Mouse (Mus musculus): ENCODE results near the gene Irf2bp2. TPM values are rescaled to one million over a fixed set of nuclear protein-coding genes. Genes with fewer than 3 reads are reported as not detected.

Gene Irf2bp2
- polyA plus RNA-seq, 1 experiment from 2014 or later: 11.5 TPM

DNA sequence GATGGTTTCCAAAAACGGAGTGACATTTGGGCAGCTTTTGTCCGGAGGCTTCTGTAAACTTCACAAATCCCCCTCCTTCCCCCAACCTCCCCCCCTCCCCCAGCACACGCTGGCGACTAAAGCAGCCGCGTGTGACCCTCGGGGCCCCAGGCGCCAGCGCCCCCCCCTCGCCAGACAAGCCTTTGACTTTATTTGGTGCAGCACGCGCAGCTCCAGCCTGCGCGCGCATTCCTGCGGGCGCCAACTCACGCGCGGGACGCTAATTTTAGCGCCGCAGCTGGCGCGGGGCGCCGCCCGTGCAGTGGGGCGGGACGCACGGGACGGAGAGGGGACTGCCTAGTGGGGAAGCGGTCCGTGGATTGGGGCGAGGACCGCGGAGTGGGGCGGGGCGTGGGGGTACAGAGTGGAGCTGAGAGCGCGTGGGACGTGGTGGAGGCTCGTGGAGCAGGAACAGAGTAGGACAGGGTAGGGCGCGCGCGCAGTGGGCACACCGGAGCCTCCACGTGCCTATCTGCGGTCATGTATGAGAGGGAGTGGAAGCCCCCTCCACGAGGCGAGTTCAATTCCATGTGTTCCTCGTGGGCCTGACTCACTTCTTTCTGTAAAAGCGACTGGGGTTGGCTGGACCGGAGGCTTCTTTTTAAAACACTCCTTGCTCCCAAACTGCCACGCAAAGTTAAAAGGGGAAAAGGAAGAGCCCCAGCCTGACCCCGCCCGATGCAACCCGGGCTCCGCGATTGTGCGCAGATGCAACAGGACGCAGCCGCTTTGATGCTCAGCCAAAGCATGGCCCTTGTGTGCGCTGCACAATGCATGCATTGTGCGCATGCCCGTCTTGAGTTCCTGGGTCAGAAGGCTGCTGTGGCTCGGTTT lies 9.6 kb downstream of the Irf2bp2 start:
- H3K9ac ChIP-seq (ENCODE audit: low read depth, low read length): peak overlapping the region; percentile 79
- peak overlapping the region; percentile 86 for H3K4me2 ChIP-seq (ENCODE audit: low read depth, low read length)
- H3K36me3 ChIP-seq (ENCODE audit: control insufficient read depth, insufficient read depth, low read length): no peaks in the 10 kb centered on the region
- peak; percentile 81 for ATAC-seq
- H3K27me3 ChIP-seq (replicated peaks; ENCODE audit: control insufficient read depth, insufficient read depth, low read length): no peaks in the 10 kb centered on the region
- no peaks in the 10 kb centered on the region for H3K9me3 ChIP-seq (ENCODE audit: control insufficient read depth, low read length)
- H3K27ac ChIP-seq (ENCODE audit: low read length): peak overlapping the region; percentile 98
- H3K4me3 ChIP-seq (ENCODE audit: low read length): peak overlapping the region; percentile 49
- under 1% methylated on average over 67 of the region's 68 CpGs for WGBS
- H3K4me1 ChIP-seq (ENCODE audit: control insufficient read depth, insufficient read depth, low read length): peaks cover 41% of the 10 kb centered on the region

DNA sequence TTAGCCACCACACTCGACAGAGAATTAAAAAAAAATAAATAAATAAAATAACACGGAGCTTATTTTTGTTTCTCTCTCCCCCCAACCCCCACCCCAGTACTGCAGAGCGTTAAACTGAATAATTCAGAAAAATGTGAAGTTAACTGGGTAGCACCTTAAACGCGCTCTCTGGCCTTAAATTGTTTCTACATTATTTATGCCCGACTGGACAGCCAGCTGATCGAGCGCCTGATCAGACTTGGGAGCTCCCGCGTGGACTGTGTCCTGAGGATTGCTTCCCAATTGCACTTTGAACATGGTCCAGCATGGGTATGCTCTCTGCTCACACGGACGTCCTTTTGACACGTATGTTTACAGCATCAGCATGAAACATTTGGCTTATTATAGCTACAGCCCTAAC lies 10.3 kb downstream of the Irf2bp2 start:
- H3K9me3 ChIP-seq (ENCODE audit: control insufficient read depth, low read length): no peaks in the 10 kb centered on the region
- 7% methylated on average over 13 of the region's 13 CpGs for WGBS
- peaks cover 41% of the 10 kb centered on the region for H3K4me1 ChIP-seq (ENCODE audit: control insufficient read depth, insufficient read depth, low read length)

DNA sequence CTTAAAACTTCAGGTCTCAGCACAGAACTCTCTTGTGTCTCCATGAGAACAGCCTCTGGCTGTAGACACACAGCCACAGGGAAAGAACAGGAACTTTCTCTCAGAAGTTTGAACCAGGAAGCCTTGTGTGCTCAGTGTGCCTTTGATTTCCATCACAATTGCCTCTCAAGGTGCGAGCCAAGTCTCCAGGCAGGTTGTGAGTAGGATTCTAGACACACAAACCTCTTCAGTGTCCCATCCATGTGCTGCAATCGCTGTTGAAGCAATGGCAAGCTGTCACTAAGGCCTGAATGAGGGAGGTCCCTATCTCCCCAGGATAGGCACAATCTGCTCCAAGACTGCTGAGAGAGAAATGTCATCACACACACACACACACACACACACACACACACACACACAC lies 10.8 kb downstream of the Irf2bp2 start:
- Histone ChIP-seq H3K27ac (ENCODE audit: low read length) (peak overlapping the region; percentile 98), H3K9me3 (ENCODE audit: control insufficient read depth, low read length) (no peaks in the 10 kb centered on the region), H3K27me3 (replicated peaks; ENCODE audit: control insufficient read depth, insufficient read depth, low read length) (no peaks in the 10 kb centered on the region), H3K4me2 (ENCODE audit: low read depth, low read length) (peak overlapping the region; percentile 86; the same call in 1 of the 2 replicates), H3K4me3 (ENCODE audit: low read length) (no peak overlapping the region), H3K9ac (ENCODE audit: low read depth, low read length) (0 out of 2 replicates have a peak overlapping the region, but pooled peaks have one; percentile 1), H3K4me1 (ENCODE audit: control insufficient read depth, insufficient read depth, low read length) (peaks cover 41% of the 10 kb centered on the region), H3K36me3 (ENCODE audit: control insufficient read depth, insufficient read depth, low read length) (no peaks in the 10 kb centered on the region)
- ATAC-seq: no peak
- WGBS: 51% methylated on average over 2 of the region's 2 CpGs

More for the DNA sequence above, 10.3 kb downstream of the Irf2bp2 start:
- Histone ChIP-seq H3K27me3 (replicated peaks; ENCODE audit: control insufficient read depth, insufficient read depth, low read length) (no peaks in the 10 kb centered on the region), H3K9ac (ENCODE audit: low read depth, low read length) (peak overlapping the region; percentile 79), H3K27ac (ENCODE audit: low read length) (peak overlapping the region; percentile 98), H3K4me2 (ENCODE audit: low read depth, low read length) (peak overlapping the region; percentile 86), H3K36me3 (ENCODE audit: control insufficient read depth, insufficient read depth, low read length) (no peaks in the 10 kb centered on the region), H3K4me3 (ENCODE audit: low read length) (peak overlapping the region; percentile 49)
- peak; percentile 41 for ATAC-seq

DNA sequence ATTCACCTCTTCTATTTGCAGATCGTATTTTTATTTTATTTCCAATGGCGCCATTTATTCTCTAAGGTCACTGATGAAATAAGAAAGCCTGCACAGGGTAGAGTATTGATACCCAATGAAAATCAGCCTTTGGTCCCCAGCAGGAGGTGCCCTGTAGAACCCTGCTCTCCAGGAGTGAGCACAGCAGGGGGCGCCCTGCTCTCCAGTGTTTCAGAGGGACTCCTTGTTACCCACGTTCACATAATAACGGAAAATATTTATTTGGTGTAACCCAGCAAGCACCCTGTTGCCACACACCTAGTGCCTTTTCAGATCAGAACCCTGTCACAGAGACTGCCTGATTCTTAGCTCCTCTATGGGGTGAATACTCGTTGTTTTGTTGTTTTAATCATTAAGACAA lies 11.3 kb downstream of the Irf2bp2 start:
- 49% methylated on average over 6 of the region's 6 CpGs for WGBS
- Histone ChIP-seq H3K4me3 (ENCODE audit: low read length) (no peak overlapping the region), H3K36me3 (ENCODE audit: control insufficient read depth, insufficient read depth, low read length) (no peaks in the 10 kb centered on the region), H3K9me3 (ENCODE audit: control insufficient read depth, low read length) (no peaks in the 10 kb centered on the region), H3K4me1 (ENCODE audit: control insufficient read depth, insufficient read depth, low read length) (peaks cover 36% of the 10 kb centered on the region), H3K27me3 (replicated peaks; ENCODE audit: control insufficient read depth, insufficient read depth, low read length) (no peaks in the 10 kb centered on the region), H3K9ac (ENCODE audit: low read depth, low read length) (no peak overlapping the region), H3K27ac (ENCODE audit: low read length) (peak overlapping the region; percentile 98; the same call in 1 of the 2 replicates), H3K4me2 (ENCODE audit: low read depth, low read length) (no peak overlapping the region)
- no peak for ATAC-seq

DNA sequence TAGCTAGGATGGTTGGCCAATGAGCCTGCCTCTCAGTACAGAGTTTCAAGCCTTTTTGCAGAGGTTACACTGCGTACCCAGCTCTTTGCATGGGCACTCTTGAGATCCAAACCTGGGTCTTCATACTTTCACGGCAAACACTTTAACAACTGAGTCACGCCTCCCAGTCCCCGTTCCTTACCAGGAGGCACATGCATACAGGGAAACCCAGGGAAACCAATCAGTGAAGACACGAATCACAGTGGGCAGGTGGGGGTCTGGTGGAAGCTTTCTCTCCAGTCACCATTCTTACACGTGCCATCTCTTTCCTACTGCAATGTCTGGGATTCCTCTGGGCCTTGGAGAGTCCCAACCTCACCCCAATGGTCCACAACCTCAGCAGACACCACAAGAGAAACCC lies 12.1 kb downstream of the Irf2bp2 start:
- Histone ChIP-seq H3K9ac (ENCODE audit: low read depth, low read length) (no peak overlapping the region), H3K27ac (ENCODE audit: low read length) (no peak overlapping the region), H3K36me3 (ENCODE audit: control insufficient read depth, insufficient read depth, low read length) (no peaks in the 10 kb centered on the region), H3K4me1 (ENCODE audit: control insufficient read depth, insufficient read depth, low read length) (peaks cover 30% of the 10 kb centered on the region), H3K27me3 (replicated peaks; ENCODE audit: control insufficient read depth, insufficient read depth, low read length) (no peaks in the 10 kb centered on the region), H3K4me2 (ENCODE audit: low read depth, low read length) (no peak overlapping the region), H3K4me3 (ENCODE audit: low read length) (no peak overlapping the region), H3K9me3 (ENCODE audit: control insufficient read depth, low read length) (no peaks in the 10 kb centered on the region)
- WGBS: 93% methylated on average over 6 of the region's 6 CpGs
- ATAC-seq: no peak

DNA sequence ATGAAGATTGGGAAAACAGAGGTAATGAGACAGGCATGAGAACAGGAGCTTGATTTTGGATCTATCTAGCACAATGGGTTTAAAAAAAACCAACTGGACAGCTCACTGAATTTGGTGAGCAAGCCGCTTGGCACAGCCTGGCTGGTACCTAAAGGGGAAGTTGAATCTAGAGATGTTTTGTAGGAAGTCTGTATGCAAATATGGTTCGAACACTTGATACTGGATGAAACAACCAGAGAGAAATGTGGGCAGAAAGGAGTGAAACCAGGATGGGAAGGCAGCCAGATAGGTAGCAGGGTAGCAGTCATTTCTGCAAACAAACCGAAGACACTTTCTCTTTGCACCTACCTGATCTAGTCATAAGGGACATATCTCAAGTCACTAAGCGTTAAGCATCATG lies 13.0 kb downstream of the Irf2bp2 start:
- ATAC-seq: no peak
- WGBS: 94% methylated on average over 4 of the region's 4 CpGs
- H3K4me2 ChIP-seq (ENCODE audit: low read depth, low read length): no peak overlapping the region
- H3K9me3 ChIP-seq (ENCODE audit: control insufficient read depth, low read length): no peaks in the 10 kb centered on the region
- H3K36me3 ChIP-seq (ENCODE audit: control insufficient read depth, insufficient read depth, low read length): no peaks in the 10 kb centered on the region
- H3K27me3 ChIP-seq (replicated peaks; ENCODE audit: control insufficient read depth, insufficient read depth, low read length): no peaks in the 10 kb centered on the region
- H3K4me1 ChIP-seq (ENCODE audit: control insufficient read depth, insufficient read depth, low read length): peaks cover 23% of the 10 kb centered on the region
- H3K9ac ChIP-seq (ENCODE audit: low read depth, low read length): no peak overlapping the region
- H3K27ac ChIP-seq (ENCODE audit: low read length): no peak overlapping the region
- H3K4me3 ChIP-seq (ENCODE audit: low read length): no peak overlapping the region

DNA sequence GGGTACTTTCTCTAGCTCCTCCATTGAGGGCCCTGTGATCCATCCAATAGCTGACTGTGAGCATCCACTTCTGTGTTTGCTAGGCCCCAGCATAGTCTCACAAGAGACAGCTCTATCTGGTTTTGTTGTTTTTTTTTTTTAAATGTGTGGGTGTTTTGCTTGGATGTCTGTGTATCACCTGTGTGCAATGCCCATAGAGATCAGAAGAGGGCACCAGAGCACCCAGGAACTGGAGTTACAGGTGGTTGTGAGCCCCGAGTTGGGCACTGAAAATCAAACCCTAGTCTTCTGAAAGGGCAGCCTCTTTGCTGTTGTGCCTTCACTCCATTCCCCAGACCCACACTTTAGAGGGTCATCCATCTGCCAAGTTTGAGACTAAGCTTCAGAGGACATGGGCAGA lies 13.7 kb downstream of the Irf2bp2 start:
- Histone ChIP-seq H3K27ac (ENCODE audit: low read length) (no peak overlapping the region), H3K9me3 (ENCODE audit: control insufficient read depth, low read length) (no peaks in the 10 kb centered on the region), H3K36me3 (ENCODE audit: control insufficient read depth, insufficient read depth, low read length) (no peaks in the 10 kb centered on the region), H3K9ac (ENCODE audit: low read depth, low read length) (no peak overlapping the region), H3K27me3 (replicated peaks; ENCODE audit: control insufficient read depth, insufficient read depth, low read length) (no peaks in the 10 kb centered on the region), H3K4me2 (ENCODE audit: low read depth, low read length) (no peak overlapping the region), H3K4me1 (ENCODE audit: control insufficient read depth, insufficient read depth, low read length) (peaks cover 15% of the 10 kb centered on the region), H3K4me3 (ENCODE audit: low read length) (no peak overlapping the region)
- 89% methylated on average over 1 of the region's 1 CpGs for WGBS
- ATAC-seq: no peak

DNA sequence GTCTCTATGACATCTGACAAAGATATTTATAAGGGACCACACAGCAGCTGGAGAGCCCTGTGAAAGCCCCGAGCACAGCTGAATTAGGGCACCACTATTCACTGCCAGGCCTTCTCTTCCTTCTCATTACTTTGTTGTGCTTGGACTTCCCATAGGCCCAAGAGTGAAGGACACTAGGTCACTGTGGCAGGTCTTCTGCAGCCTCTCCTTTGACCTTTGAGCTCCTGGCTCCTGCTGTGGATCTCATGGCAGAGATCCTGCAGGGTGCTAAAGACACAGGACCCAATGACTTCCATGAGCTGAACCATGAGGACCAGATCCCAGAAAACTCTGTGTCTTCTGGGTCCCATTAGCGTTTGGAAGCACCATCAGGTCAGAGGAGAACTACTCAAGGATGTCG lies 15.1 kb downstream of the Irf2bp2 start:
- H3K9ac ChIP-seq (ENCODE audit: low read depth, low read length): no peak overlapping the region
- WGBS: 88% methylated on average over 3 of the region's 3 CpGs
- H3K4me2 ChIP-seq (ENCODE audit: low read depth, low read length): no peak overlapping the region
- H3K27ac ChIP-seq (ENCODE audit: low read length): no peak overlapping the region
- peaks cover 9% of the 10 kb centered on the region for H3K4me1 ChIP-seq (ENCODE audit: control insufficient read depth, insufficient read depth, low read length)
- no peaks in the 10 kb centered on the region for H3K27me3 ChIP-seq (replicated peaks; ENCODE audit: control insufficient read depth, insufficient read depth, low read length)
- H3K4me3 ChIP-seq (ENCODE audit: low read length): no peak overlapping the region
- H3K9me3 ChIP-seq (ENCODE audit: control insufficient read depth, low read length): no peaks in the 10 kb centered on the region
- no peak for ATAC-seq
- no peaks in the 10 kb centered on the region for H3K36me3 ChIP-seq (ENCODE audit: control insufficient read depth, insufficient read depth, low read length)

DNA sequence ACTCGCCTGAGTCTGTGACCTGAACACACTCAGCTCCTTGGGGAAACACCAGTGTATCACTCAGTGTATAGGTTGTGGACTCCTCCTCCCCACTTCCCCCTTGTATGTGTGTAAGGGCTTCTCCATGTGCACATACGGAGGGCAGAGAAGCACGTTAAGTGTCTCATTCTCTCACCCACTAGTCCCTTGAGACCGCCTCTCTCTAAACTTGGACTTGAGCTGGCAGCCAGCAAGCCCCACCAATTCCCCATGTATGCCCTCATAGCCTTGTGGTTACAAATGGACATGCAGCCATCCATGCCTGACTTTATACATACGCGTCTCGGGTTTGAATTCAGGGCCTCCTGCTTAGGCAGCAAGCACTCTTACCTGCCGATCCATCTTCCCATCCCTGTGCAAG lies 16.9 kb downstream of the Irf2bp2 start:
- ATAC-seq: no peak
- WGBS: 90% methylated on average over 8 of the region's 8 CpGs
- Histone ChIP-seq H3K9me3 (ENCODE audit: control insufficient read depth, low read length) (no peaks in the 10 kb centered on the region), H3K4me3 (ENCODE audit: low read length) (no peak overlapping the region), H3K36me3 (ENCODE audit: control insufficient read depth, insufficient read depth, low read length) (no peaks in the 10 kb centered on the region), H3K27me3 (replicated peaks; ENCODE audit: control insufficient read depth, insufficient read depth, low read length) (no peaks in the 10 kb centered on the region), H3K9ac (ENCODE audit: low read depth, low read length) (no peak overlapping the region), H3K4me2 (ENCODE audit: low read depth, low read length) (no peak overlapping the region), H3K4me1 (ENCODE audit: control insufficient read depth, insufficient read depth, low read length) (peaks cover 3% of the 10 kb centered on the region; the same call in 1 of the 2 replicates), H3K27ac (ENCODE audit: low read length) (no peak overlapping the region)
